Mouse (Mus musculus) left cerebral cortex, adult 9 months (tissue): ENCODE measurements around the gene Atp6v1e2.

Experiments
- DNase-seq, 2 experiments: peaks; one replicate each; pipeline ENCODE4 v3.0.0; 2022; ENCODE audit warnings: low spot score in 2 of 2

Gene Atp6v1e2

DNA sequence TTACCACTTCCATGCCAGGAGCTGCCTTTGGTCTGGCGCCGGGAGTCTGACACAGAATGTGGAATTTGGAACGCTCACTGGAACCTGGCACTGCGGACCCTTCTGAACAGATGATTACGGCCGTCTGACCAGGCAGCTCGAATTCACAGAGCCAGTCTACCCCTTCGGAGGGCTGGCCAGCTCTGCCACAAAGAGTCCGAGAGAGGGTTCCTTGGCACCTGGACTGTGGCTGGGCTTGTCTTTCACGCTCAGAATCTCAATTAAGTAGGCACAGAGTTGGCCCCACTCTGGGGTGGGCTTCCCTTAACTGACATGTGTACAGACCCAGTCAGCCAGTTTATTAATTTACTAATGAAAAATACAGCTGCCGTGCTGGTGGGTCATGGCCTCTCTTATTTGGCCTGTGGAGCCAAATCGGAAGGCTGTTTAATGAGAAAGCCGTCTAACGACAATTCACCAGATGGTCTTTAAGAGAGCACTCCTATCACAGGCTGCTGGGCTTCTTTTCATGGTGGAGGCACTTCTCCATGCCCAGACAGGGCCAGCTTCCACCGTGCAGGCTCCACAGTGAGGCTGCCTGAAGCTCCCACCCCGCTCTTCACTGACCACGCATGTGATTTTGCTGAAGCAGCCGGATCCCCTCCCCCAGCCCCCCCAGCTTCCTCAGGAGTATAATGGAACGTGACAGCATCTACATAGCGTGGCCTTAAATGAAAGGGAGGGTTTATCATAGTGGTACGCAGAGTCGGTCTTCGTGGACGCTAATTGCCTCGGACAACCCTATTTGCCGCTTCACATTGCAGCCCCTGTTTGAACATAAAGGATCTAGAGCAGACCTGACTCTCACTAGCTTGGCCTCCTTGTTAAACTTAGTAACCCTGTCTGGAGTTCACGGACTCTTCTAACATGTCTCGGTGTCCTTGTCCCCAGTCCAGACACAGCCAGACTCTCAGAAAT, at the start of gene Atp6v1e2:
TSS of gene Atp6v1e2 (minus strand) at position 58 of the 957 bp plus-strand sequence.
- DNase-seq = no peak

DNA sequence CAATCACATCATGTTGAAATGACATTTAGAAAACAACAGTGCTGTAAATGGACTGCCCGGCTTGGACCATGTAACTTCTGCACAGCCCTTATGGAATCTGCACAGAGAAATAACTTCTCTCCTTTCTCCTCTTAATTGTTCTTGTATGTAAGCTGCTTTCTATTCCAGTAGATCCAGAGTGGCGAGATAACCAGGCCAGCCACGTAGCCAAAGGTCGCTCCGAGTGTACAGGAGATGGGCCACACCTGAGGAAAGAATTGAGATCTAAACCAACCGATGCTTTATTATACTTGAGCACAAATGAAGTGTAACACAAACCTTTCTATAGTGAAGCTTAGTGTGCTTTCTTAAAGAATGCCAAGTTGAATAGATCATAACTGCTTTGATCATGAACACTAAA, 49.6 kb upstream of the Atp6v1e2 start:
- no peak for DNase-seq

DNA sequence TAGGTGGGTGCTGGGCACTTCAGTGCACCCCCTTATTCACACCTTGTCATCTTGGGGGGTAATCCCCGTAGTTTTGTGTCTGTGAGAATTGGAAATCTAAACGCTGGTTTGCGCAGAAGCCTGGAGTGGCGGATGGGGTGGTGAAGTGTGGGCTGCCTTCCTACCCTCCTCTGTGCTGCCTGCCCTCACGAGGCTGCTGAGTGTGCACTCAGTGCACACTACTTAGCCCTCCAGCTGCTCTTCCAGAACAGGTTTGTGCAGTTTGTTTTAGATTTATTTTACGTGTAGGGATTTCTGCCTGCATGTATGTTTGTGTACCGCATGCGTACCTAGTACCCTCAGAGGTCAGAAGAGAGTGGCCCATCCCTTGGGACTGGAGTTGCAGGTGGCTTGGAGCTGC, 43.6 kb upstream of the Atp6v1e2 start:
- DNase-seq = no peak

DNA sequence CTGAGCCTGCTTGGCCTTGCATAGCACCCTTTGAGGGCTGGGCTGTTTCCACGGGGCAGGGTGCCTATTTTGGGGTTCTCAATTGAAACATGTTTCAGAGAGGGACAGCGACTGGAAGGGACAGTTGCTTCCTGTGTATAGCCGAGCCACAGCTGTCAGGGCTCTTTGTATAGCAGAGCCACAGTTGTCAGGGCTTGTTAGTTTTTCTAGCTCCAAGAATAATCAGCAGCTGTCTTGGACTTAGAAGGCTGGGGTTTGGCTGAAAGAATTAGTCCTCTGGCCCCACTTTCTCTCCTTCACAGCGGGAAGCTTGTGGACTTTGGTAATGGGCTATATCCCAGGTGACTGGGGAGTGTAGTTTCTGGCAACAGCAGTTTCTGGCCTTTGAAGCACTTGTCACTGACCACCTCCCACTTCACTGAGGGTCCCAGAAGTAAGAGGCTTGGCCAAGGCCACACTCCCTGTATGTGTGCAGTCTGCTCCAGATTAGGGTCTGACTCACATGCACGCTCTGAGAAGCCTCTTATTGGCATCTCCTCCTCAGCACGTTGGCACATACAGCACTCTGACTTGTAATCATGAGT, 41.0 kb upstream of the Atp6v1e2 start:
- no peak for DNase-seq

DNA sequence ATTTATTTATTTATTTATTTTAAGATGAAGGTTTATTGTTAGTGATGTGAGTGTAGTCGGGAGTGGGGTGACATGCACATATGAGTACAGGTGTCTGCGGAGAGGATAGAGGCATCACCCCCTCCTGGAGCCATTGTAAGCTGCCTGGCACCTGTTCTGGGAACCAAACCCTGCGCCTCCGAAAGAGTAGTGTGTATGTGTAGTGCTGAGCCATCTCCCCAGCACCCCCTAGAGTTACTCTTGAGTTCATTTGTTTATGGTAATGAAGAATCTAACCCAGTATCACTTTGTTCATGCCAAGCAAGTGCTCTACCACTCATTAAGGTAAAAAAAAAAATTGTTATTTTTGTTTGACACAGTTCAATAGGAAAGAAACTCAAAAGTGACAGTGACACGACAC, 40.5 kb upstream of the Atp6v1e2 start:
- DNase-seq = no peak

DNA sequence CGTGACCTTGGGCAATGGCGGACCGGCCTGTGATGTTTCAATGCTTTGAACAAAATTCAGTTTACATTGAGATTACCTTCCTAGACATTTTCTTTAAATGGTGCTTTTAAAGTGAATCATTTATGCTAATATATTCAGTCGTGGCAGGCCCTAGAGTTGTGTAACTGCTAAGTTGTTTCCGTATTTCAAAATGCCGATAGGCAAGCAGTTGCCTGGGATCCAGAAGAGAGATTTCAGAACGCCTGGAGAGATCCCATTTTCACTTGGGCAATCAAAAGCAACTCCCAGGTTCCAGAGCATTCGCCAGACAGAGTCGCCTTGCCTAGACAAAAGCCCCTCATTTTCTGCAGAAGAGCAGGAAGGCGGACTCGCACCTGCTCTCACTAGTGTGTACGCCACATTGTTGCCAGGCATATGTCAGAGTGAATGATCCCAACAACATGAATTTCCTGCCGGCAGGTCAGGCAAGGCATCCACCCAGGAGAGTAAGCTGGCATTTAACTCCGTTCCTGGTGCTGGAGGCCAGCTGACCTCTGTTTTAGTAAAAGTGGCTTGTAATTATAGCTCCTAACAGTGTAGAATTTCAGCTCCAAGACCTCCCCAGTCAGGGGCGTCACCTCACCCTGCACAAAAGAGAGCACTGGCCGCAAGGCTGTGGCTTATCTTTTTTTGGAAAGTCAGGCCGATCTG, 38.9 kb upstream of the Atp6v1e2 start:
- no peak for DNase-seq

DNA sequence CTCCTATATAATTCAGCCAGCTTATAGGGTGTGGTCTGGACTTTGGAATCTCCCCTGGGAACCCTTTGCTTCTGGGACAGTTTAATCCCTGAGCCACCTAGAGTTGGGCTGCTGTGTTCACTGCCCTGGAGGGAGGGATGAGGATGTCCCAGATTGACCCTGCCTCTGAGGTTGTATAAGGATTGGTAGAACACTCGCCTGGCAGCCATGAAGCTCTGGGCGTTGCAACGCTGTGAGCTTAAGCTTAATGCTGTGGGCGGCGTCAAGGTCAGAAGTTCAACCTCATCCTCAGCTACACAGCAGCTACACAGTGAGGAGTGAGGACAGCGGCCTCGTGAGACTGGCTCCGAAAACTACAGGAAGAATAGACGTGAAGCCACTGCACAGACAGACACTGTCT, 34.8 kb upstream of the Atp6v1e2 start:
- no peak for DNase-seq

DNA sequence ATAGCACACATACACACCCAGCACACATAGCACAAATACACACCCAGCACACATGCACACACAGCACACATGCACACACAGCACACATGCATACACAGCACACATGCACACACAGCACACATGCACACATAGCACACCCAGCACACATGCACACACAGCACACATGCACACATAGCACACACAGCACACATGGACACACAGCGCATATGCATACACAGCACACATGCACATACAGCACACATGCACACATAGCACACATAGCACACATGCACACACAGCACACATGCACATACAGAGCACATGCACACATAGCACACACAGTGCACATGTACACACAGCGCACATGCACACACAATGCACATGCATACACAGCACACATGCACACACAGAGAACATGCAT, 34.0 kb upstream of the Atp6v1e2 start:
- DNase-seq = no peak

DNA sequence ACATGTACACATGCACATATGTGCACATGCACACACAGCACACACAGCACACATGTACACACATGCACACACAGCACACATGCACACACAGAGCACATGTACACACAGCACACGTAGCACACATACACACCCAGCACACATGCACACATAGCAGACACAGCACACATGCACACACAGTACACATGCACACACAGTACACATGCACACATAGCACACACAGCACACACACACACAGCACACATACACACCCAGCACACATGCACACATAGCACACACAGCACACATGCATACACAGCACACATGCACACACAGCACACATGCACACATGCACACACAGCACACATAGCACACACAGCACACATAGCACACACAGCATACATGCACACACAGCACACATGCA, 33.5 kb upstream of the Atp6v1e2 start:
- no peak for DNase-seq

DNA sequence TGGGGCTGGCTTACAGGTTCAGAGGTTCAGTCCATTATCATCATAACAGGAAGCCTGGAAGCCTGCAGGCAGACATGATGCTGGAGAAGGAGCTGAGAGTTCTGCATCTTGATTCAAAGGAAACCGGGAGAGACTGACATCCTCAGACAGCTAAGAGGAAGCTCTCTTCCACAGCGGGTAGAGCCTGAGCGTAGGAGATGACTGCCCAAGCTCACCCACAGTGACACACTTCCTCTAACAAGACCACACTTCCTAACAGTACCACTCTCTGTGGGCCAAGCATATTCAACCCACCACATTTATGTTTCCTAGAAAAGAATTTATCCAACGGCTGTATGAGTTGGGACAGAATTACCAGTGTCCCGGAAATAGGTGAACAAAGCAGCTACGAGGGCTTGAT, 30.8 kb upstream of the Atp6v1e2 start:
- no peak for DNase-seq

DNA sequence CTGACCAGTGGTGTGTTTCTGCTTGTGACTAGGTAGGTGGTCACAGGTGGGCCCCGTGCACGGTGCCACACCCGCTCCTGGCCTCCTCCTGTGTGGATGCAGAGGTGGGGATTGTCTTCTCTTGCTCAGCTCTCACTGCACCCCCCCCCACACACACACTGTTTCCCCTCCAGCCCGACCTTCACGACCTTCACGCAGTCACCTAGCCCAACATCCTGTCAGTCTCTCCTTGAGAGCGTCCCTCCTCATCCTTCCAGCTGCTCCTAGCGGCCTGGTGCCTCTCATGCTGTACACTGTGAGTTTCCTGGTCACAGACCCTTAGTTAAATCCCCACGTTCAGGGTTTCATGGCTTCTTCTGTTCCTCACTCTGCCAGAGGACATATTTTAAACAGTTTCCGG, 28.7 kb upstream of the Atp6v1e2 start:
- DNase-seq = no peak

DNA sequence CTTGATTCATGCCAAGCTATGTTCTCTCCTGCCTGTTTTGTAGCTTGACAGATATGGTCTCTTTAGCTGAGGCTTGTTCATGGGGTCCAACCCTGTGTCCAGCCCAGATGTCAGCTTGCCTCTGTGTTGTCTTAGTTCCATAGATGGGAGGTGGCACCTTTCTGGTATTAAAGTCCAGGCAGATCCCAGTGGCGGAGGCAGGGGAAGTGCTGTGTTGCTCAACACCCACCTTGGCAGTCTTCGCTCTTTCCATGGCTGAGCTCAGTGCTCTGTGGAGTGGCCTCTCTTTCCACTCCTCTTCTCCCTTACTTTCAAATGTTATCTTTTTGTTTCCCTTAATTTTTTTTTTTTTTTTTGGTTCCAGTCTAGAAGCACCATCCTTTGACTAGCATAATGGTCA, 25.4 kb upstream of the Atp6v1e2 start:
- no peak for DNase-seq

DNA sequence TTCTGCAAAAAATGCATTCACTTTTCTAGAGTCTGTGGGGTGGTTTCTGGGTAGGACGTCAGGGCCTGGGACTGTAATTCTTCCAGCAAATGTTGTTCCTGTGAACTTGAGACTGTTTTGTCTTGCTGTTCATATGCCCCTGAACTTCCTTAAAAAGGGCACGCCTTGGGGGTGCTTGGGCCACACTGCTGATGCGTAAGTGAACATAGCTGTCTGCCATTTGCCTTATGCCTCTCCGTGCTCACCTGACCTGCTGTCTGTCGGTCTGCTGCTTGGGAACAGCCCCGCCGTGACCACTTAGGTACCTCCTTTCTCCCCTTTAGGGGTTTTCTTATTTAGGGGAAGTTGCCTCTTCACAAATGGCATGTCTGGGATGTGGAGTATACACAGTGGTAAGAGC, 24.2 kb upstream of the Atp6v1e2 start:
- no peak for DNase-seq

DNA sequence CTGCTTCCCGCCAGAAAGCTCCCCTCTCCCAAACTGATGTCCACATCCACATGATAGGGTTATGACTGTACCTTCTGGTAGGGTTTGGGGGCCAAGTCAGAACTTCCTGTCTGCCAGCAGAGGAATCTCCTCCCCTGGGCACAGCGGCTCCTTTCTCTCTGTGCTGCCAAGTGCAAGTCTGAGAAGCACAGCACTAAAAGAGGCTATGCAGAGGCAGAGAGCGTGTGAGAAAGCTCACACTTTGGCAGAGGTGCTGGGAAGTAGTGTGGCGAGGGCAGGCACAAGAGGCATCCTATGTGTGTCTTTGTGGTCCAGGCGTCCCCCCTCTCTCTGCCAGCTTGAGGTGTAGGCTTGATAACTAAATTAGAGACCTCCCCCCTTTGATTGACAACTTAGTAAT, 23.3 kb upstream of the Atp6v1e2 start:
- no peak for DNase-seq

DNA sequence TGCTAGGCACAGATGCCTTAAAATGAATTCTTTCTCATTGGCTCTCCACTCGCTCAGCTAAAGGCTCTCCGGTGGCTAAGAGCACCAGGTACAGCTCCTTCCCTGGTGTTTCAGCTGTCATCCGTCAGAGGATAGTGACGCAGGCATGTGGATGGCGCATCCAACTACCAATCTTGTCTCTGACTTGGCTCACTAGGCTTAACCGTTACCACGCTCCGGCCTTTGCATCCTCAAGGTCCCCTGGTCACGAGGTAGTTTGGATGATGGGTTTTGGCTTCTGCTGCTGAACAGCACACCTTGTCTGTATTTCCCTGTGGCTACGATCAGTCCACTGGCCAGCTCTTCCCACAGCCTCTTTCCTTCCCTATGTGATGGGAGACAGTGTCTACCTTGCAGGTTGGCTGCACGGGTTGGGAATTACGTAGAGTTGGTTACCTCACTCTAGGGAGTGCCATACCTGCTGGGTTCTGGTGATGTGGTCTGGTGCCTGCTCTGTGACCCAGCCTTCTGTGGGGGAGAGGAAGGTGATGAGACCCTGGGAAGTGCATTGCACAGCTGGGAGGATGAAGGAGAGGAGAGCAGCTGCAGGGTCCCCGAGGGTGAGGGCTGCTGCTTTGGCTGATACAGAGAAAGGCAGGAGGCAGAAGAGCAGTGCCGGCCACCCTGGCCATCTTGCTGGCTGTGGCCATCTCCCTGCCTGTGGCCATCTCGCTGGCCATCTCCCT, 22.5 kb upstream of the Atp6v1e2 start:
- no peak for DNase-seq

DNA sequence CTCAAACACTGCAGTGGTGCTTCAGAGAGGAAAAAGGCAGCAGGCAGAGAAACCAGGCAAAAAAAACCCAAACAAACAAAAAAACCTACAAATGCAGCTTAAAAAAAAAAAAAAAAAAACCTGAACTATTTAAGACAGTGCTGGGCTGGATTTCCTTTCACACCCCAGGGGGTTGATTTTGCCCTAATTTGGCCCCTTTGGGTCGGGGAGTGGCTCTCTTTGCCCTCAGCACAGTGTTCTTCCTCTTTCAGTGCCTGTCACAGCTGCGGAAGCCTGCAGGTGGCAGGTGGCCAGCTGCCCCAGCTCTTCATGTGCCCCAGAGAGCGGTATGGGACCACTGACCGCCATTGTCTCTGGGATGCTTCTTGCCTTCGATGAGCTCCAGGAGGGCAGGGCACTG, 21.9 kb upstream of the Atp6v1e2 start:
- DNase-seq = no peak

DNA sequence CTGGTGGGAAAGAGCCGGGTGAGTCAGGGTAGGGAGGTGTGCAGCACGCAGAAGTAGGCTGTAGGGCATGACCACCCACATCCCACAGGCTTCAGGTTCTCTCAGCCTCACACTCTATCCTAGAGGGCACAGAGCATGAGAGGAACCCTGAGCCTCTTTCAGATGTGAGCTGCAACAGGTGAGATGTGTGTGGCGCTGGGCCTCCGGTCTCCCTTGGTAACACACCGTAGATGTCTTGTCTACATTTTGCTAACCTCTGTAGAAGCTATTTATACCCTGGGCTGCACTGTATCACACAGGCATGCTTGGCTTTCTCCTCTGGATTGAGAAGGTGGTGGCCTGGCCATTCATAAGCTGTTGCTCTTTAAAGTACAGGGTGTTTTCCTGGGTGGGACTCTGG, 20.9 kb upstream of the Atp6v1e2 start:
- no peak for DNase-seq

DNA sequence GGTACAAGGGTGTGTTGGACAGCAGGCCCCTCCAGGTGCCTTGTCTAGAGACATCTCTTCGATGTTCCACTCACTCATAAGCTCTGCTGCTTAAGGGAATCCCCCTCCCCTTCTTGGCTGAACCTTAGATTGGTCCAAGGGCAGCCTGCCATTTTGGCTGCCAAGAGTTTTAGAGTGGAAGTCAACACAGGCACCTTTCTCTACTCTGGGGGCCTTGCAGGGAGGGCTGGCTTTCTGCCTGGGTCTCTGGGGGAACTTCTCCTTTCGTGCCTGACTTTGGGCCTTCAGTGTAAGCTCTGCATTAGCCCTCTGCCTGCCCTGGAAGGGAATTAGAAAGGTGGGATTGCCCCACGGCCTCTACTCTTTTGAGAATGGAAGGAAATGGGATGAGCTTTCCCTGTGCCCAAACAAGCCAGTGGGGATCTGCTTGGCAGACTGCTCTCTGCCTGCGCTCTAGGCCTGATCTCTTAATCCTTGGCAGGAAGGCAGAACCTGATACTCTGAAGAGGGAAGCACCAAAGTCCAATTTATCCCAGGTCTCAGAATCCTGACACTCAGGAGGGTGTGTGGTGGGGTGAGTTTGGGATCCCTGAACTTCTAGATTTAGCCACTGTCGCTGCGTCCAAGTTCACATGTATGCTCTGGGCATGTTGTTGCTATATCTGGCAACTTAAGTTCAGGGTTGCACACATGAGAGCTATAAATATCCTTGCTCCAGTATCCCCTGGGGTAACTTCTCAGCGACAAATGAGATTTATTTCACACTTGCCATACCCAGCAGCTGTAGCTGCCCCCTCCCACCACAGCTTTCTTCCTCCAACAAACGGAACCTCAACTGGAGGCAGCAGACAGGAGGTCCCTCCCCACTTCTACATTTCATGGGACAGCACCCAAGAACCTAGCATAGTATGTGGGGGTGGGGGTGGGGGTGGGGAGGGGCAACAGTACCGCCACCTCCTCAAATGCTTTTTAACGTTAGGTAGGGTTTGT, 20.1 kb upstream of the Atp6v1e2 start:
- no peak for DNase-seq

DNA sequence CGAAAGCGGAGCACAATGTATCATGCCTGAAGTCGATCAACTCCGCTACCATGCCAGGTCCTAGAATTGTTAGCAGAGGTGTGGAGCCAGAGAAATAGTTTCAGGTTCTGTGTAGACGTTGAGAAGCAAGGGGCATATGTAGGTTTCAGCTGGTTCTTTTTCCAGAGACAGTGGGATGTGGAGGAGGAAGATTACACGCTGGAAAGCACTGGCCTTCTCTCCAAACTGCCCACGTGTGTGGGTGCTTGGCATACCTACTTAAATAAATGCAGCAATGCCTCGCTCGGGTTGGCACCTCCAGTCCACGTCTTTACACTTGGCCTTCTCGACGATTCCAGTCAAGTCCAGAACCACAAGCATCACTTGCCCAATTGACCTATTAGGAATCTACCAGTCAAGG, 19.4 kb upstream of the Atp6v1e2 start:
- no peak for DNase-seq

DNA sequence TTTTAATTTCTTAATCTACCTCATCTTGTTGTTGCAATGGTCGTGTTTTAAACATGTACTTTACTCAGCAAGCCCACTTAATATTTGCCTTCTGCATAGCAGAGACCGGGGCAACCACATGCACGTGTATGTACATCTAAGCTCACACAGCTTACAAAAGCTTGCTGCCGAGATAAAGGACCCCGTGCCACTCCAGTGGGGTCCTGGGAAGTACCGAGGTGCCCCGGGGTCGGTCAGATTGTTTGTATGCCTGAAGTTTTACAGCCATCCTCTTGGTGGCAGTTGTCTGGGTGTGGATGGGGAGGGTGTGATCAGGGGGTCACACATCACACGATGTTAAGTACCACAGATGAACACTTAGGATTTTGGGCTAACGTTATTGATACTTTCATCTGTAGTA, 18.3 kb upstream of the Atp6v1e2 start:
- no peak for DNase-seq

DNA sequence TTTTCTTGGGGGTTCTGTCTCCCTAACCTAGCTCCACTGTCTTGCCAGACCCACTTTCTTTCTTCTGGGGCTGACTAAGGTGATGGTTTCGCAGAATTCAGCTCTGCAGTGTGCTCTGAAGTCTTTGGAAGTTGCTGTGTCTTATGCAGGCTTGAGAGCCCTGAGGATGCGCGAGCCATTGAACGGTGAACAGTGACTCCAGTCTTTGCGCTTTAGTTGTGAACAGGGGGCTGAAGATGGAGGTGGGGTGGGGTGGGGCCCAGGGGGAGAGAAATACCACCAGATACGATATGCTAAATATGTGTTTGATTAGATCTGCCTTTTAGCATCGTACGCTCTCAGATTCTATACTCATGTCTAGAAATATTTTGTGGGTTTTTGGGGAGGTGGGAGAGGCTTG, 17.4 kb upstream of the Atp6v1e2 start:
- DNase-seq = no peak
